Mouse (Mus musculus) heart, embryonic 11.5 days (tissue): ENCODE measurements around the gene Rassf3. TPM values are rescaled to one million over a fixed set of nuclear protein-coding genes. Genes with fewer than 3 reads are reported as not detected.

Experiments
- ATAC-seq: fragments of 200-750 bp; cut with Nextera tagmentation; replicated peaks from 2 replicates; pipeline ENCODE4 v1.8.0; 2017; ENCODE audit warnings: moderate library complexity; ENCODE audit not compliant: insufficient number of reproducible peaks, low FRiP score, low TSS enrichment
- H3K27ac ChIP-seq: fragments of 300-500 bp; sonication (generic); 2 replicates; pipeline ENCODE4 v1.5.1; 2014; ENCODE audit warnings: mild to moderate bottlenecking, low read depth, low read length
- H3K27me3 ChIP-seq: fragments of 300-500 bp; sonication (generic); 2 replicates; pipeline ENCODE4 v1.6.1; 2014; ENCODE audit warnings: mild to moderate bottlenecking, low read length, mixed read lengths; ENCODE audit not compliant: control insufficient read depth, insufficient read depth
- H3K36me3 ChIP-seq: fragments of 300-500 bp; sonication (generic); 2 replicates; pipeline ENCODE4 v1.6.1; 2014; ENCODE audit warnings: mild to moderate bottlenecking, low read length, moderate library complexity, mixed read lengths; ENCODE audit not compliant: control insufficient read depth, insufficient read depth
- H3K4me1 ChIP-seq: fragments of 300-500 bp; sonication (generic); 2 replicates; pipeline ENCODE4 v1.6.1; 2014; ENCODE audit warnings: low read length; ENCODE audit not compliant: control insufficient read depth, insufficient read depth
- H3K4me2 ChIP-seq: fragments of 300-500 bp; sonication (generic); 2 replicates; pipeline ENCODE4 v1.6.1; 2014; ENCODE audit warnings: mild to moderate bottlenecking, moderate library complexity
- H3K4me3 ChIP-seq: fragments of 300-500 bp; sonication (generic); 2 replicates; pipeline ENCODE4 v1.5.1; 2014; ENCODE audit warnings: low read depth, low read length
- H3K9ac ChIP-seq: fragments of 300-500 bp; sonication (generic); 2 replicates; pipeline ENCODE4 v1.6.1; 2014; ENCODE audit warnings: mild to moderate bottlenecking, low read depth, low read length, moderate library complexity
- H3K9me3 ChIP-seq: fragments of 300-500 bp; sonication (generic); replicated peaks from 2 replicates; pipeline ENCODE4 v1.6.1; 2016; ENCODE audit warnings: low read length; ENCODE audit not compliant: control insufficient read depth
- WGBS: fragments of 180-500 bp; shearing (Covaris S2); extraction: QIAGEN DNeasy Blood & Tissue Kit; methylation state at CpG from one replicate; pipeline ENCODE4 v1.1.7; 2014; ENCODE audit not compliant: insufficient replicate concordance; 5-methylcytosine and 5-hydroxymethylcytosine counted together
- polyA plus RNA-seq: library from polyadenylated mRNA; unstranded; fragments of >200 nt; fragmentation: Nextera tagmentation; extraction: Ambion mirVana; gene quantifications from 2 replicates; pipeline ENCODE4 v1.2.1, GENCODE M21; 2014

Rassf3 gene
- polyA plus RNA-seq, 1 experiment from 2014 or later = 18.3 TPM

DNA sequence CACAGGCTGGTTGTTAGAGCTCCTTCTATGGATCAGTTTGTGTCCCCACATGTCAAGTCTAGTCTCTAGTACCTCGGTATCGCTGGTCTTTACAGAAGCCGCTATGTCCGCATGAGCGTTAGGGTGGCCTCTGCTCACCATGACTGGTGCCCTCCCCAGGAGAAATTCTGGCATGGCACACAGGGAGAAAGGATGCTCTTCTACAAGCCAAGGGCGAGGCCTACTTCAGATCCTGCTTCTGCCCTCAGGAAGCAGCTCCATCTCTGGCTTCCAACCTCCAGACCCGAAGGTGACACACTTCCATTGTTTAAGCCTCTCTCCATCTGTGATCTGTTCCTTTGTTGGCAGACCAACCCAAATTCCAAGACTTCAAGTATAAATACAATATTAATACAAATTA, 31.9 kb downstream of the Rassf3 start:
- H3K4me2 ChIP-seq = no peak overlapping the region
- H3K4me3 ChIP-seq = no peak overlapping the region
- no peaks in the 10 kb centered on the region for H3K9me3 ChIP-seq
- no peak overlapping the region for H3K27ac ChIP-seq
- H3K27me3 ChIP-seq = no peaks in the 10 kb centered on the region
- no peak for ATAC-seq
- WGBS = 86% methylated on average over 7 of the region's 7 CpGs
- peaks cover 36% of the 10 kb centered on the region for H3K4me1 ChIP-seq
- no peaks in the 10 kb centered on the region for H3K36me3 ChIP-seq
- H3K9ac ChIP-seq = no peak overlapping the region

DNA sequence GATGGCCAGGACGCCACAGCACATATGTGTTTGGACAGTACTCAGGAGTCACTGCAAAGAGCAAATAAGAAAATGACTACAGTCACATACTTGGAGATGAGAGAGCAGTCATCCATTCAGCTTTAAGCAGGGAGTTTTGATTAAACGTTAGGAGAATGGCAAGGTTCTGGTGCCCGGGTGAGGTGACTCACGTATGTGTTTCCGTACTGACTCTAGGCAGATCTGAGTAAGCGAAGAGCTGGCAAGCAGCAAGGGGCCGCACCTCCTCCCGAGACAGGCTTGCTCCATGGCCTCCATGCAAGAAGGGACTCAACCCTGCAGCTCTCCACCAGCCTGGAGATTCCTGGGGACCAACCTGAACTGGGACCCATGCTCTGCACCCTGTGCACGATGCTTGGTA, 32.4 kb downstream of the Rassf3 start:
- H3K9me3 ChIP-seq = no peaks in the 10 kb centered on the region
- H3K9ac ChIP-seq = no peak overlapping the region
- H3K27me3 ChIP-seq = no peaks in the 10 kb centered on the region
- H3K4me3 ChIP-seq = no peak overlapping the region
- WGBS = 84% methylated on average over 9 of the region's 9 CpGs
- ATAC-seq = no peak
- H3K4me1 ChIP-seq = peaks cover 37% of the 10 kb centered on the region
- H3K36me3 ChIP-seq = no peaks in the 10 kb centered on the region
- H3K27ac ChIP-seq = no peak overlapping the region
- no peak overlapping the region for H3K4me2 ChIP-seq

DNA sequence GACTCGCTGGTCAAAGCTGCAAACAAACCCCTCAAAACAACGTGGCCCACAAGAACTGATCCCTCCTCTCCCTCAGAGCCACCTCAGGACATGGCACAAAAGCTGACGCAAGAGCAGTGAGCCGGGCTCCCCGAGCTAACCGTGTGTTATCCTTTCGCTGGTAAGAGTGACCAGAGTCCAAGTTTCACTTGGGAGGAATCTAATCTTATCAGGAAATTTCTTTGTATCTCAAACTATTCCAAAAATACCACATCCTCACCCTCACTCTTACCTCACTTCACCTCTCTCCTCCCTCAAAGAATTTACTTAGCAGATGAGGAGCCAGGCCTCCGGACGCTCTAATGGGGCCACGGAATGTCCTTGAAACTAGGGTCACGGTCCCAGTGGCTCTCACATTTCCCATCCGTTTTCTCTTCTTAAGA, 36.8 kb downstream of the Rassf3 start:
- Histone ChIP-seq H3K4me2 (peak overlapping the region; percentile 32), H3K36me3 (no peaks in the 10 kb centered on the region), H3K27me3 (no peaks in the 10 kb centered on the region), H3K4me1 (peaks cover 53% of the 10 kb centered on the region), H3K4me3 (no peak overlapping the region), H3K9me3 (no peaks in the 10 kb centered on the region), H3K27ac (peak overlapping the region; percentile 43), H3K9ac (no peak overlapping the region)
- 33% methylated on average over 12 of the region's 12 CpGs for WGBS
- no peak for ATAC-seq

DNA sequence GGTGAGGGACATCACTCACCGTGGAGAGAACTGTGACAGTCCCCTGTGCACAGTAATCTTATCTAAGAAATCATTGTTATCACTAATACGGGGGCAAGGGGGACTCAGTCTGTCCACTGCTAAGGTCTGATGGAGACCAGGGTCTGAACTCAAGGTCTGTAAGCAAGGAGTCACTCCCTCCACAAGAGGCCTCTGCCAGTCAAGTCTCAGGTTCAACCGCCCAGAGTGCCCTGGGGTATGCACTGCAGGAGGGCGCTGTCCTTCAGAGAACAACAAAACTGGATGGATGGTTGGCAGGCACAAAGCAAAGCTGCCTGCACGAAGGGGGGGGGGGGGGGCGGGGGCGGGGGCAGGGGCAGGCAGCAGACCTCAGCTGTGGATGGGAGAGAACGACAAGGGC, 38.0 kb downstream of the Rassf3 start:
- Histone ChIP-seq H3K9me3 (no peaks in the 10 kb centered on the region), H3K36me3 (no peaks in the 10 kb centered on the region), H3K4me3 (no peak overlapping the region), H3K27me3 (no peaks in the 10 kb centered on the region), H3K4me2 (no peak overlapping the region), H3K27ac (no peak overlapping the region), H3K4me1 (peaks cover 57% of the 10 kb centered on the region), H3K9ac (no peak overlapping the region)
- no peak for ATAC-seq
- 63% methylated on average over 6 of the region's 8 CpGs for WGBS

GRCm38 (mm10) chr10:121436693-121437092, 39.5 kb downstream of the Rassf3 start:
- WGBS = 33% methylated on average over 4 of the region's 4 CpGs
- H3K4me3 ChIP-seq = no peak overlapping the region
- H3K4me2 ChIP-seq = no peak overlapping the region
- peak overlapping the region; percentile 79 for H3K27ac ChIP-seq
- no peaks in the 10 kb centered on the region for H3K9me3 ChIP-seq
- no peaks in the 10 kb centered on the region for H3K36me3 ChIP-seq
- H3K27me3 ChIP-seq = no peaks in the 10 kb centered on the region
- H3K4me1 ChIP-seq = peaks cover 64% of the 10 kb centered on the region
- H3K9ac ChIP-seq = 0 out of 2 replicates have a peak overlapping the region, but pooled peaks have one; percentile 7
- no peak for ATAC-seq

DNA sequence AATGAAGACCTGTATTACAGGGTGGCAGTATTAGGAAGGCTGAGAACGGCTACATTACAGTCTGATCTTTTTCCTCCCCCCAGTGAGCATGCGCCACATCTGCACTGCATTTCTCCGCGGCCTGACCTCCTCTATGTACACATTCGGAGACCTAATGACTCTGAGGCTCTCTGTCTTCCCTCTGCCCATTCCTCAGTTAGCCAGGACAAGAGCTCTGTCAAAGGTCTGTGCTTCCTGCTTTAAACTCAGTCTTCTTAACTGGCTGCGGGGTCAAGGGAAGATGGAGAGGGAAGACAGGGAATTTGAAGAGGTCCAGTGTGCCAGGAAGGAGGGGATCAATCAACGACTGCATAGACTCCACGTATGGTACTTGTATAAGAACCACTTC, 39.9 kb downstream of the Rassf3 start:
- Histone ChIP-seq H3K4me2 (no peak overlapping the region), H3K36me3 (no peaks in the 10 kb centered on the region), H3K9me3 (no peaks in the 10 kb centered on the region), H3K4me3 (no peak overlapping the region), H3K27me3 (no peaks in the 10 kb centered on the region), H3K4me1 (peaks cover 65% of the 10 kb centered on the region), H3K27ac (peak overlapping the region; percentile 79), H3K9ac (0 out of 2 replicates have a peak overlapping the region, but pooled peaks have one; percentile 28)
- no peak for ATAC-seq
- 19% methylated on average over 8 of the region's 8 CpGs for WGBS

DNA sequence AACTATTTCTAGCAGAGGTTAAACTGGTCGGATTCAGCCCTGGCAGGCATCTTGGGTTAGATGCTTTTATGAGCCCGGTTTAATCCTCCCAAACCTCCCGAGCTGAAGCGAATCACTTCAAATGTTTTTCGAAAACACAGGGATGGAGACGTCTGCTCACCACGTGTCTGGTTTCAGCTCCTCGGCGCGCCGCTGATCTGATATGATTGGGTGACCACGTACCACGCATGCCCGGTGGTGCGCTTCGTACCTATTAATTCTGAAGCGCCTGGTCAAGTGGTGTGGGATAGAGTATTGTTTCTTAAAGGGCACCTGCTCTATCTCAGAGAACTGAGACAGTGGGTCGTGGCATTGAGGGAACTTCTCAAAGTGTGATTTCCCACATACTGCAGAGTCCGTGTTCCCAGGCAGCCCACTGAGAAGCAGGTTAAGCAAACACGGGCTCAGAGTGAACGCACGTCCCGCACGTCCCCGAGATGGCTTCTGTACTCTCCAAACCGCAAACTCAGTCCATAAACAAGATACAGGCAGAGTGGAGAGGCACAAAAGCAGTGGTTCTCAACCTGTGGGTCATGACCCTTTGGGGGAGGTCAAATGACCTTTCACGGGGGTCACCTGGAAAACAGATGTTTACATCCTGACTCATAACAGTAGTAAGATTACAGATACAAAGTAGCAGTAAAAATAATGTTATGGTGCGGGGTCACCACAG, 40.4 kb downstream of the Rassf3 start:
- no peak for ATAC-seq
- H3K27me3 ChIP-seq = no peaks in the 10 kb centered on the region
- no peak overlapping the region for H3K9ac ChIP-seq
- 62% methylated on average over 28 of the region's 28 CpGs for WGBS
- H3K4me1 ChIP-seq = peaks cover 67% of the 10 kb centered on the region
- H3K4me2 ChIP-seq = no peak overlapping the region
- no peaks in the 10 kb centered on the region for H3K36me3 ChIP-seq
- no peaks in the 10 kb centered on the region for H3K9me3 ChIP-seq
- peak overlapping the region; percentile 79 for H3K27ac ChIP-seq
- H3K4me3 ChIP-seq = no peak overlapping the region

- Histone ChIP-seq H3K9ac (no peak overlapping the region), H3K4me2 (no peak overlapping the region), H3K4me1 (peaks cover 68% of the 10 kb centered on the region), H3K36me3 (no peaks in the 10 kb centered on the region), H3K27ac (peak overlapping the region; percentile 54), H3K4me3 (no peak overlapping the region), H3K9me3 (no peaks in the 10 kb centered on the region), H3K27me3 (no peaks in the 10 kb centered on the region)
- ATAC-seq = no peak
- 73% methylated on average over 15 of the region's 15 CpGs for WGBS
These were observed 41.6 kb downstream of the Rassf3 start for GRCm38 (mm10) chr10:121434441-121435103.
